Mouse (Mus musculus): ENCODE measurements around the gene Xpo5. TPM values are rescaled to one million over a fixed set of nuclear protein-coding genes. Genes with fewer than 3 reads are reported as not detected.

Gene Xpo5
- total RNA-seq, 2 experiments from 2014 or later = 43.6 to 48.5 TPM

- peak; percentile 54 for DNase-seq
Observed at GRCm38 (mm10) chr17:46201151-46201550, 1.4 kb upstream of the Xpo5 start.

GRCm38 (mm10) chr17:46203078-46203477 is 496 bp downstream of the Xpo5 start:
- no peak for DNase-seq

- DNase-seq = no peak
Observed at GRCm38 (mm10) chr17:46206676-46207075, 4.1 kb downstream of the Xpo5 start.

GRCm38 (mm10) chr17:46210550-46210949 is 8.0 kb downstream of the Xpo5 start:
- no peak for DNase-seq

GRCm38 (mm10) chr17:46221601-46222000 is 19.0 kb downstream of the Xpo5 start:
- no peak for DNase-seq

GRCm38 (mm10) chr17:46227576-46227975 is 25.0 kb downstream of the Xpo5 start:
- DNase-seq = peak; percentile 53

- DNase-seq = no peak
Observed at GRCm38 (mm10) chr17:46236067-46236466, 33.5 kb downstream of the Xpo5 start.

GRCm38 (mm10) chr17:46237079-46237478 is 34.5 kb downstream of the Xpo5 start:
- no peak for DNase-seq

- peak; percentile 65 for DNase-seq
Observed at GRCm38 (mm10) chr17:46237480-46237879, 34.9 kb downstream of the Xpo5 start.

- no peak for DNase-seq
Observed at GRCm38 (mm10) chr17:46239516-46240114, 37.0 kb downstream of the Xpo5 start.

GRCm38 (mm10) chr17:46241471-46241870 is 38.9 kb downstream of the Xpo5 start:
- no peak for DNase-seq

GRCm38 (mm10) chr17:46242274-46242673 is 39.7 kb downstream of the Xpo5 start:
- DNase-seq = no peak

- DNase-seq = peak; percentile 54
Observed at GRCm38 (mm10) chr17:46242993-46243392, 40.4 kb downstream of the Xpo5 start.

- DNase-seq = peak; percentile 48
Observed at GRCm38 (mm10) chr17:46243624-46244023, 41.0 kb downstream of the Xpo5 start.

- peak; percentile 84 for DNase-seq
Observed at GRCm38 (mm10) chr17:46244579-46244978, 42.0 kb downstream of the Xpo5 start.

- DNase-seq = peak; percentile 97
Observed at GRCm38 (mm10) chr17:46247512-46248188, 45.1 kb downstream of the Xpo5 start, which contains the start of the genes Polr1c and Yipf3. Gene Polr1c, minus strand, starts transcription at chr17:46248054. Gene Yipf3, plus strand, starts transcription at chr17:46248080.

- no peak for DNase-seq
Observed at GRCm38 (mm10) chr17:46248189-46248522, 45.6 kb downstream of the Xpo5 start.

GRCm38 (mm10) chr17:46251174-46251573 is 48.6 kb downstream of the Xpo5 start:
- DNase-seq = no peak

- peak; percentile 60 for DNase-seq
Observed at GRCm38 (mm10) chr17:46252571-46253451, 50.2 kb downstream of the Xpo5 start.

- DNase-seq = peak; percentile 98
Observed at GRCm38 (mm10) chr17:46253452-46254084, 51.0 kb downstream of the Xpo5 start, which contains the start of gene Lrrc73. Gene Lrrc73, plus strand, starts transcription at chr17:46253531.

GRCm38 (mm10) chr17:46254106-46254505 is 51.5 kb downstream of the Xpo5 start:
- peak; percentile 46 for DNase-seq

GRCm38 (mm10) chr17:46255147-46255546 is 52.6 kb downstream of the Xpo5 start:
- DNase-seq = no peak
